Mouse (Mus musculus) adrenal gland, postnatal 4 days (tissue): ENCODE data around the gene Ldlrad3. TPM values are rescaled to one million over a fixed set of nuclear protein-coding genes. Genes with fewer than 3 reads are reported as not detected.

ENCODE experiments used
- DNase-seq, 2 experiments: peaks; one replicate each; pipeline ENCODE4 v3.0.0; 2021 to 2022; ENCODE audit warnings: low spot score in 2 of 2, mixed read lengths in 2 of 2
- total RNA-seq, 2 experiments: library from RNA; stranded (reverse); gene quantifications; 2 replicates each; pipeline ENCODE4 v1.2.3; 2021

Ldlrad3 gene
- total RNA-seq, 2 experiments from 2014 or later: 13.1 to 16.7 TPM

GRCm38 (mm10) chr2:101908773-101909172, 277.4 kb downstream of the Ldlrad3 start:
- no peak for DNase-seq

GRCm38 (mm10) chr2:101907386-101908022, 278.7 kb downstream of the Ldlrad3 start:
- DNase-seq: no peak

GRCm38 (mm10) chr2:101906379-101906690, 279.9 kb downstream of the Ldlrad3 start:
- no peak for DNase-seq

GRCm38 (mm10) chr2:101905534-101906378, 280.4 kb downstream of the Ldlrad3 start:
- peak; percentile 40 to 54 for DNase-seq

GRCm38 (mm10) chr2:101902196-101902595, 284.0 kb downstream of the Ldlrad3 start:
- DNase-seq: no peak

Other genes starting within 250 kb of the Ldlrad3 start
- gene Trim44, start 221.4 kb upstream of the Ldlrad3 start, total RNA-seq: 10 to 100 TPM; 77.3 to 87.6 TPM